Mouse (Mus musculus) bone marrow macrophage, adult 2 months (primary cell): ENCODE measurements around the gene Usp44.

Experiments used
- CTCF ChIP-seq: IDR thresholded peaks from 2 replicates; pipeline ENCODE4 v1.5.1; 2012; ENCODE audit warnings: low read depth, mild to moderate bottlenecking, low read length, moderate library complexity
- POLR2A ChIP-seq: IDR thresholded peaks from 2 replicates; pipeline ENCODE4 v1.6.1; 2012; ENCODE audit warnings: mild to moderate bottlenecking, low read depth, low read length, borderline replicate concordance

DNA sequence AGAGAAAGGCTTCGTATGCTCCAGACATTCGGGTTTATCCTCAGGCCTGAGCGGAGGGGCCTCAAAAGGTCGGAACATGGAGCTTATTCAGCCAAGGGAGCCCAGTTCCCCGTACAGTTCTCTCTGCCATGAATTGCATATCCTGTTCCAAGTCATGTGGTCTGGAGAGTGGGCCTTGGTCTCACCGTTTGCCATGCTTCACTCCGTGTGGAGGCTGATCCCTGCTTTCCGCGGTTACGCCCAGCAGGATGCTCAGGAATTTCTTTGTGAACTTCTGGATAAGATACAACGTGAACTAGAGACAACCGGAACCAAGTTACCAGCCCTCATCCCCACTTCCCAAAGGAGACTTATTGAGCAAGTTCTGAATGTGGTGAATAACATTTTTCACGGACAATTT lies 15.4 kb downstream of the Usp44 start:
- TF ChIP-seq CTCF = no peak
- no peak for TF ChIP-seq POLR2A
